Mouse (Mus musculus): ENCODE measurements around the gene Prox2.

GRCm38 (mm10) chr12:85095146-85095545, 15.4 kb downstream of the Prox2 start:
- TF ChIP-seq CTCF (IDR thresholded peaks at IDR 0.05; ENCODE audit: borderline replicate concordance, insufficient read depth, low read depth, low read length), result no peak
- no peak for TF ChIP-seq POLR2A (IDR thresholded peaks at IDR 0.05; ENCODE audit: borderline replicate concordance, insufficient read depth, low read length)

Measured in cerebellum, adult 2 months (tissue).